Mouse (Mus musculus) forebrain, embryonic 14.5 days (tissue): ENCODE results near the gene Snx33. TPM values are rescaled to one million over a fixed set of nuclear protein-coding genes. Genes with fewer than 3 reads are reported as not detected.

ENCODE experiments used
- ATAC-seq: fragments of 200-750 bp; cut with Nextera tagmentation; 2 replicates; pipeline ENCODE4 v1.8.0; 2017; ENCODE audit warnings: mild to moderate bottlenecking, moderate library complexity
- DNase-seq: peaks from one replicate; pipeline ENCODE4 v3.0.0-alpha.2; 2015; ENCODE audit warnings: low spot score
- H3K27ac ChIP-seq: fragments of 300-500 bp; sonication (generic); 2 replicates; pipeline ENCODE4 v1.5.1; 2014; ENCODE audit warnings: low read depth, mild to moderate bottlenecking, control low read depth, low read length, moderate library complexity
- H3K27me3 ChIP-seq: fragments of 300-500 bp; sonication (generic); replicated peaks from 2 replicates; pipeline ENCODE4 v1.6.1; 2014; ENCODE audit warnings: low read length, control low read depth, mixed read lengths; ENCODE audit not compliant: control insufficient read depth, insufficient read depth
- H3K36me3 ChIP-seq: fragments of 300-500 bp; sonication (generic); 2 replicates; pipeline ENCODE4 v1.6.1; 2014; ENCODE audit warnings: low read length, control low read depth; ENCODE audit not compliant: control insufficient read depth, insufficient read depth
- H3K4me1 ChIP-seq: fragments of 300-500 bp; sonication (generic); 2 replicates; pipeline ENCODE4 v1.6.1; 2014; ENCODE audit warnings: antibody characterized with exemption, low read length, control low read depth; ENCODE audit not compliant: control insufficient read depth, insufficient read depth
- H3K4me2 ChIP-seq: fragments of 300-500 bp; sonication (generic); 2 replicates; pipeline ENCODE4 v1.6.1; 2014; ENCODE audit warnings: mild to moderate bottlenecking, control low read depth, low read length
- H3K4me3 ChIP-seq: fragments of 300-500 bp; sonication (generic); 2 replicates; pipeline ENCODE4 v1.5.1; 2014; ENCODE audit warnings: low read depth, low read length, control low read depth
- H3K9ac ChIP-seq: fragments of 300-500 bp; sonication (generic); 2 replicates; pipeline ENCODE4 v1.6.1; 2014; ENCODE audit warnings: mild to moderate bottlenecking, low read length, control low read depth, moderate library complexity
- H3K9me3 ChIP-seq: fragments of 300-500 bp; sonication (generic); replicated peaks from 2 replicates; pipeline ENCODE4 v1.6.1; 2016; ENCODE audit warnings: low read length, control low read depth, mixed read lengths; ENCODE audit not compliant: control insufficient read depth
- WGBS: fragments of 180-500 bp; shearing (Covaris S2); extraction: QIAGEN DNeasy Blood & Tissue Kit; methylation state at CpG from one replicate; pipeline ENCODE4 v1.1.7; 2014; 5-methylcytosine and 5-hydroxymethylcytosine counted together
- polyA plus RNA-seq: library from polyadenylated mRNA; unstranded; fragments of >200 nt; fragmentation: Nextera tagmentation; extraction: Ambion mirVana; gene quantifications from 2 replicates; pipeline ENCODE4 v1.2.1, GENCODE M21; 2014

Snx33 gene
- polyA plus RNA-seq, 1 experiment from 2014 or later = 1.7 TPM

DNA sequence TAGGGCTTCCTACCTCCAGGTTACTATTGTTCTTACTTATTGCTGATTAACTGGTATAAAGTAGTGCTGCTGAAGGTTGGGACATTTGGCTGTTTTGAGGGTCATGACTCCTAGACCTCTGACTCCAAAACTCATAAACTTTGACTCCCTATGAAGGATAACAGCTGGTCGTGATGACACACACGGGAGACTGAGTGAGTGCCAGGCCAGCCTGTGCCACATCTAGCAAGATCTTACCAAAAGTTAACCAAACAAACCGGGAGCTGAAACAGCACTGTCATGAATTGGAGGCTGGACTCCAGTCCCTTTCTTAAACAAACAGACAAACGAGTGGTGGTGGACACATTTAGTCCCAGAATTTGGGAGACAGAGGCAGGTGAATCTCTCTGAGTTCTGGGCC is 1.3 kb upstream of the Snx33 start:
- H3K36me3 ChIP-seq = no peaks in the 10 kb centered on the region
- no peak for ATAC-seq
- H3K27me3 ChIP-seq = no peaks in the 10 kb centered on the region
- no peak overlapping the region for H3K27ac ChIP-seq
- H3K4me3 ChIP-seq = no peak overlapping the region
- peaks cover 15% of the 10 kb centered on the region for H3K4me1 ChIP-seq
- H3K9me3 ChIP-seq = no peaks in the 10 kb centered on the region
- no peak overlapping the region for H3K4me2 ChIP-seq
- no peak overlapping the region for H3K9ac ChIP-seq
- WGBS = 72% methylated on average over 4 of the region's 4 CpGs
- DNase-seq = no peak

DNA sequence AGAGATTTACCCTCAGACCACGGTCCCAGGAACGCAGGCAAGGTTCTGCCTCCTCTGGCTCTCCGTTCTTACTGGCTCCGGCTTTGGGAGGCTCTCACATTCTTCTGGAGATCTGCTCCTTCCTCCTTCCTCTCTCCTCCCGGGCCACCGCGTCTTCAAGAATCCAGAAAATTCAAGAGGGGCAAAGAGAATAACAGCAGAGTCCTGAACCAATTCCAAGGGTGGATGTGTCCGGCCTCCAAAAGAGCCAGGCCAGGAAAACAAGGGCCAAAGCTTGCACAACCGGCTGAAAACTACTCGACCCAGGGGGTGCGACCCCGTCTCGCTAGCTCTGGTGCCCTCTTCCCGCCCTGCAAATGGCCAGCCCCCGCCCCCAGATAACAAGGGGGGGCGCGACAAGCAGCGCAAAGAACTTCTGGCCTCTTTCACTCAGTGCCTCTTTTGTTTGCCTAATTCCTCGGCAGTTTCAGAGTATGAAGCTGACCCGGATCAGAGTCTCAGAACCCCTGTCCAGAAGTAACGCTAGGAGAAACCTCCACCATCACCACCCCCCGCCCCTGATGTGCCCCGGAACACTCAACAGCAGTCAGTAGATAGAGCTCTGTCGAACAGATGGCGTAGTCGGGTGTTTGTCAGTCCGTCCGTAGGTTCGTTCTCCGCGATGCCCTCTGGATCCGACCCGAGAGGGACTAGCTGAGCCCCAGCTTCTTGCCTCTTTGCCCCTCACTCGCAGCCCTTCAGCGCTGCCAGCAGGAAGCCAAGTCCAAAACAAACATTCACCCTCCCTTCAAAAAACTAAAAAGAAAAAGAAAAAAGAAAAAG is 769 bp downstream of the Snx33 start:
- H3K27ac ChIP-seq = peak overlapping the region; percentile 30; the same call in 1 of the 2 replicates
- ATAC-seq = peak; percentile 30
- peak overlapping the region; percentile 63 for H3K4me2 ChIP-seq
- peaks cover 19% of the 10 kb centered on the region for H3K4me1 ChIP-seq
- H3K36me3 ChIP-seq = no peaks in the 10 kb centered on the region
- H3K4me3 ChIP-seq = peak overlapping the region; percentile 60
- H3K9me3 ChIP-seq = no peaks in the 10 kb centered on the region
- peak overlapping the region; percentile 54 for H3K9ac ChIP-seq
- DNase-seq = peak; percentile 24
- 1% methylated on average over 35 of the region's 35 CpGs for WGBS
- H3K27me3 ChIP-seq = no peaks in the 10 kb centered on the region

DNA sequence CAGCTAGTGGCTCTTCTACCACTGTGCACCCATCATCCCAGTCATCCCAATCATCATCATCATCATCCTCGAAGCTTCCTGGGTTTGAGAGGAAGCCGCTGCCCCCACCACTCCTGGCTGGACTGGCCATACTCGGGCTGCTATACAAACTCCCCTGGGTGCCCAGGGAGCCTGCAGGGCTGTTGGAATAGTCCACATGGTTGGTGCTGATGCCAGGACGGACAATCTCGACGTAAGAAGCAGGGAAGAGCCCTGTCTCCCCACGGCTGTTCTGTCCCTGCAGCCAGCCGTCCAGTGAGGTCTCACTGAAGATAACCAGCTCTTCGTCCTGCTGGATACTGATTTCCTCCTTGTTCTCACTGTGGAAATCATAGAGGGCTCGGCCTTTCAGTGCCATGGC is 1.8 kb downstream of the Snx33 start:
- DNase-seq (no peak), ATAC-seq (no peak)
- no peaks in the 10 kb centered on the region for H3K36me3 ChIP-seq
- H3K9ac ChIP-seq = peak overlapping the region; percentile 54; the same call in 1 of the 2 replicates
- 89% methylated on average over 10 of the region's 10 CpGs for WGBS
- no peak overlapping the region for H3K27ac ChIP-seq
- H3K4me2 ChIP-seq = peak overlapping the region; percentile 63
- no peaks in the 10 kb centered on the region for H3K9me3 ChIP-seq
- no peak overlapping the region for H3K4me3 ChIP-seq
- H3K4me1 ChIP-seq = peaks cover 19% of the 10 kb centered on the region
- no peaks in the 10 kb centered on the region for H3K27me3 ChIP-seq

DNA sequence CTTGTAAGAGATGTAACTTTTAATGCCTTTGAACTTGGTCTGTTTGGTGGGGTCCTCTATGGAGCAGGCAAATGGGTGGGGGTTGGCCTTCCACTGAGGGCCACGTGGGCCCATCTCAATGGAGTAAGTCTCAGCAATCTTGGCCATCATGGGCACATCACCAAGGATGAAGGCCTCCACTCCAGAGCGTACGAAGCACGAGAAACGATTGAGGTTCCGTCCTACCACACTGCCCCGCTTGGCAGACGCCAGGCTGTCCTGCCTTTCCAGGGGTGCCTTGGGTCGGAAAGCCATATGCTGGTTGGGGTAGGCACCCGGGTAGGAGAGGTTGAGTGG is 2.2 kb downstream of the Snx33 start:
- WGBS = 97% methylated on average over 10 of the region's 10 CpGs
- peak overlapping the region; percentile 63 for H3K4me2 ChIP-seq
- no peak overlapping the region for H3K27ac ChIP-seq
- no peak for DNase-seq
- no peak overlapping the region for H3K9ac ChIP-seq
- no peaks in the 10 kb centered on the region for H3K9me3 ChIP-seq
- no peaks in the 10 kb centered on the region for H3K36me3 ChIP-seq
- no peaks in the 10 kb centered on the region for H3K27me3 ChIP-seq
- peaks cover 19% of the 10 kb centered on the region for H3K4me1 ChIP-seq
- ATAC-seq = no peak
- H3K4me3 ChIP-seq = no peak overlapping the region

DNA sequence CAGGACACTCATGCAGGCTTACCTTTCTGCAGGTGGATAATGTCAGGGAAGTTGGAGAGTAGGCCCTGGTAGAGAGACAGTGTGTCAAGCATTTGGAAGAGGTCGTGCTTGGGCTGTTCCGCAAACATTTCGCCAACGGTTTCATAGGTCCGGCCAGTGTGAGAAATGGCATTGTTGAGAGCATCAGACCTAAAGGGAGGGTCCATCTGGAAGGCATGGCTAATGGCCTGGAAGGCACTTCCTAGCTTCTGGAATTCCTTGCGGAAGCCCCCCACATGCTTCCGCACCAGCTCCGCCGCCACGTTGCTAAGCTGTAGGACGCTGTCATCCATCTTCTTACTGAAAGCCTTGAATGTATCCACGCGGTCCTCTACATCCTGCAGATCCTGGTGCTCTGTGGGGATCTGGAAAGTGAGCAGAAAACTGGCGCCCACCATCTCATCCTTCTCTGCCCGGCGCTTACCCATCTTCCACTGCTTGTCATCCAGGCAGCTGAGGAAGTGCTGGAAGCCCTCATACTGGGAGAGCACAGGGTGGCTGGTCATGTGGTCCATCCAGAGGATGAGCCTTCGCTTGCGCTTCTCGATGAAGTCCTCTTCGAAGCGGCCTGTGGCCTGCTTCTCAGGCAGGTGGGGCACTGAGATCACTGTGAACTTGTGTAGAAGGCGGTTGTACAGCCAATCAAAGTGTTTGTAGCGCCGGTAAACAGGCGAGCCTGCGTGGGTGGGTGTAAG is 2.7 kb downstream of the Snx33 start:
- ATAC-seq (no peak), DNase-seq (no peak)
- WGBS = 92% methylated on average over 26 of the region's 26 CpGs
- Histone ChIP-seq H3K4me3 (no peak overlapping the region), H3K9ac (no peak overlapping the region), H3K27ac (no peak overlapping the region), H3K4me2 (peak overlapping the region; percentile 31), H3K27me3 (no peaks in the 10 kb centered on the region), H3K4me1 (peaks cover 19% of the 10 kb centered on the region), H3K9me3 (no peaks in the 10 kb centered on the region), H3K36me3 (no peaks in the 10 kb centered on the region)

DNA sequence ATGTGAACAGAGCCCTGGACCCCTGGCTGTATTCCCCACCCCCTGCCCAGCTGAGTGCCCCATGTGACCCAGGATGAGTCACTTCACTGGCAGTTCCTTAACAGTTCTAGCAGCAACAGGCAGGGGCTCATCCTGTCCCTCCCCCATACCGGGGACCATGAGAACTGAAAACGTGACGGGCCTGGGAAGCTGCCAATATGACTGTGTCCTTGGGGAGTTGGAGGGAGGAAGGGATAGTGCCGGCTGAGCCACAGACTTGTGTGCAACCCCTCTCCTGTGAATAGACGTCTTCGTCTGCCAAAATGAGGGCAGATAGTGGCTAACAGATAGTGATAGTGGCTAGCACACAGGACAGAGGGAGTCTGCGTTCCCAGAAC is 3.5 kb downstream of the Snx33 start:
- Histone ChIP-seq H3K27me3 (no peaks in the 10 kb centered on the region), H3K4me2 (peak overlapping the region; percentile 31), H3K4me3 (peak overlapping the region; percentile 5; the same call in 1 of the 2 replicates), H3K9me3 (no peaks in the 10 kb centered on the region), H3K36me3 (no peaks in the 10 kb centered on the region), H3K4me1 (peaks cover 19% of the 10 kb centered on the region), H3K9ac (no peak overlapping the region; the same call in 1 of the 2 replicates), H3K27ac (no peak overlapping the region)
- 44% methylated on average over 7 of the region's 7 CpGs for WGBS
- no peak for ATAC-seq
- DNase-seq = peak; percentile 53

DNA sequence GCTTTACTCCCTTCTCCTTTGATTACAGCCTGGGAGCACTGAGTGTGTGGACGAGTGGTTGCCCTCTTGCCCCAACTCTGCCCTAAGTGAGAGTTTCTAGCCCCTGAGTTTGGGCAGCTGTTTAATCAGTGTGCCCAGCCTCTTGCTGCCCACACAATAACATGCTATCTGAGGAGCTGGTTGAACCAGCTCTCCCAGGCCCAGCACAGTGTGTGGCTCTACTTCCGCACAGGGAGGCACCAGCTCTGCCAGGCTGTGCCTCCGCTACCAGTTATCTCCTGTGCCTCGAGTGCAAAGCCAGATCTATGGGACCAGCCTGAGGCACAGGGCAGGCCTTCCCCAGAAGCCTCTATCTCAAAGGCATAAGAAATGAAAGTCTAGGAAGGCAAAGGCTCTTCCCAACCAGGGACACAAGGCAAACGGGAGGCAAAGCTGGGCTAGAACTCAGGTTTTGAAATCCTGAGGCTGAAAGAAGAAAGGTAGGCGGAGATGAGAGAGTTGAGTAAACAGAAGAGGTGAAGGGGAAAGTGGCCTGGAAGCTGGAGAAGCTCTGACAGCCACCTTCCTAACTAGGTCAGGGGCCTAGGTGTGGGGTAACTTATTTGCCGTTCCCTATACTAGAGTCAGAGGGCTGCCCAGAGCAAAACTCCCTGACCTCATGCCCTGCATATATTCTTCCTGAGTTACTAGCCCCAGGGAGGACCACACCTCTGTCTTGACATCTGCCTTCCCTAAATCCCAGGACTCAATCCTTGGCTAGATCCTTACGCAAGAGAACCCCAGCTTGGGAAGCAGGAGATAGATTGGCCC is 4.1 kb downstream of the Snx33 start:
- no peak overlapping the region for H3K27ac ChIP-seq
- peaks cover 19% of the 10 kb centered on the region for H3K4me1 ChIP-seq
- no peaks in the 10 kb centered on the region for H3K9me3 ChIP-seq
- no peak for DNase-seq
- no peak for ATAC-seq
- H3K4me2 ChIP-seq = peak overlapping the region; percentile 31
- whole genome bisulfite sequencing = 84% methylated on average over 8 of the region's 8 CpGs
- H3K36me3 ChIP-seq = no peaks in the 10 kb centered on the region
- H3K4me3 ChIP-seq = peak overlapping the region; percentile 5; the same call in 1 of the 2 replicates
- no peaks in the 10 kb centered on the region for H3K27me3 ChIP-seq
- peak overlapping the region; percentile 35; the same call in 1 of the 2 replicates for H3K9ac ChIP-seq

DNA sequence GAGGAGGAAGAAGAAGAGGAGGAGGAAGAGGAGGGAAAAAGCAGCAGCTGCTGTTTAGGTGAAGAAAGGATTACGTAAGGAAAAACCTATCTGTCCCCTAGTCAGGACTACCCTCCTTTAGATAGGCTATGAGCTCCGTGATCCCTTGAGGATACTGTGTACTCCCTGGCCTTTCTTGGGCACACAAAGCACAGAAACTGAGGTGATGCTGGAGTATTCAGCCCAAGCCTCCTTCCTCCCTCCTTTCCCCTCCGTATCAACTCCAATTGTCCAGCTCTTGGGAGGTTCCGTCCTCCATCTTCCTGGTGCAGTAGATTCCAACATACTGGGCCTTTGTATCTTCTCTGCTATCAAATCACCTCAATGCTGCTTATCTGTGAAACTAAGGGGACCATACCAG is 5.4 kb downstream of the Snx33 start:
- no peak overlapping the region for H3K9ac ChIP-seq
- no peak overlapping the region for H3K4me3 ChIP-seq
- peaks cover 17% of the 10 kb centered on the region for H3K4me1 ChIP-seq
- ATAC-seq (no peak), DNase-seq (no peak)
- H3K36me3 ChIP-seq = no peaks in the 10 kb centered on the region; the same call in 1 of the 2 replicates
- H3K9me3 ChIP-seq = no peaks in the 10 kb centered on the region
- H3K27ac ChIP-seq = no peak overlapping the region
- H3K27me3 ChIP-seq = no peaks in the 10 kb centered on the region
- whole genome bisulfite sequencing = 89% methylated on average over 4 of the region's 4 CpGs
- no peak overlapping the region for H3K4me2 ChIP-seq
